Mouse (Mus musculus) bone marrow macrophage, adult 2 months (primary cell): ENCODE data around the gene Gmfg. TPM values are rescaled to one million over a fixed set of nuclear protein-coding genes. Genes with fewer than 3 reads are reported as not detected.

Source experiments
- H3K27ac ChIP-seq: 2 replicates; pipeline ENCODE4 v1.5.1; 2012; ENCODE audit warnings: low read depth, low read length; ENCODE audit not compliant: insufficient read depth
- H3K4me1 ChIP-seq: 2 replicates; pipeline ENCODE4 v1.6.1; 2012; ENCODE audit warnings: low read length; ENCODE audit not compliant: control insufficient read depth, insufficient read depth
- H3K4me3 ChIP-seq: 2 replicates; pipeline ENCODE4 v1.5.1; 2012; ENCODE audit warnings: mild to moderate bottlenecking, low read length, moderate library complexity; ENCODE audit not compliant: insufficient read depth
- CTCF ChIP-seq: IDR thresholded peaks from 2 replicates; pipeline ENCODE4 v1.5.1; 2012; ENCODE audit warnings: low read depth, mild to moderate bottlenecking, low read length, moderate library complexity
- POLR2A ChIP-seq: IDR thresholded peaks from 2 replicates; pipeline ENCODE4 v1.6.1; 2012; ENCODE audit warnings: mild to moderate bottlenecking, low read depth, low read length, borderline replicate concordance
- polyA plus RNA-seq: library from polyadenylated mRNA; stranded (reverse); fragments of >200 nt; gene quantifications from 2 replicates; pipeline ENCODE4 v1.2.4, GENCODE M21; 2012; ENCODE audit not compliant: missing spikeins, insufficient read depth, insufficient read length

The Gmfg gene
- polyA plus RNA-seq, 1 experiment = 349 TPM

- no peak for TF ChIP-seq CTCF
- TF ChIP-seq POLR2A = no peak
- H3K27ac ChIP-seq = no peak overlapping the region
- no peaks in the 10 kb centered on the region for H3K4me1 ChIP-seq
- no peak overlapping the region for H3K4me3 ChIP-seq
These were observed 26.3 kb upstream of the Gmfg start for GRCm38 (mm10) chr7:28410841-28411475.

GRCm38 (mm10) chr7:28412826-28413225 is 24.4 kb upstream of the Gmfg start:
- TF ChIP-seq CTCF (no peak), POLR2A (no peak)
- Histone ChIP-seq H3K4me3 (no peak overlapping the region), H3K4me1 (no peaks in the 10 kb centered on the region), H3K27ac (no peak overlapping the region)

- Histone ChIP-seq H3K4me3 (no peak overlapping the region), H3K4me1 (peaks cover 13% of the 10 kb centered on the region), H3K27ac (no peak overlapping the region)
- TF ChIP-seq POLR2A = no peak
- TF ChIP-seq CTCF = no peak
These were observed 19.9 kb upstream of the Gmfg start for GRCm38 (mm10) chr7:28417368-28417767.

GRCm38 (mm10) chr7:28418096-28418670 is 19.1 kb upstream of the Gmfg start:
- no peak overlapping the region for H3K4me3 ChIP-seq
- peaks cover 13% of the 10 kb centered on the region for H3K4me1 ChIP-seq
- no peak for TF ChIP-seq CTCF
- TF ChIP-seq POLR2A = no peak
- H3K27ac ChIP-seq = no peak overlapping the region

- no peak for TF ChIP-seq POLR2A
- no peak for TF ChIP-seq CTCF
- Histone ChIP-seq H3K27ac (no peak overlapping the region), H3K4me3 (no peak overlapping the region), H3K4me1 (peaks cover 17% of the 10 kb centered on the region)
These were observed 17.8 kb upstream of the Gmfg start for GRCm38 (mm10) chr7:28419416-28419815.

GRCm38 (mm10) chr7:28423018-28423417 is 14.2 kb upstream of the Gmfg start:
- TF ChIP-seq POLR2A = no peak
- TF ChIP-seq CTCF = no peak
- Histone ChIP-seq H3K27ac (no peak overlapping the region), H3K4me3 (no peak overlapping the region), H3K4me1 (peaks cover 26% of the 10 kb centered on the region)

- peaks cover 41% of the 10 kb centered on the region for H3K4me1 ChIP-seq
- H3K27ac ChIP-seq = no peak overlapping the region
- TF ChIP-seq CTCF = no peak
- TF ChIP-seq POLR2A = no peak
- H3K4me3 ChIP-seq = no peak overlapping the region
These were observed 9.5 kb upstream of the Gmfg start for GRCm38 (mm10) chr7:28427738-28428137.

GRCm38 (mm10) chr7:28430512-28430911 is 6.7 kb upstream of the Gmfg start:
- TF ChIP-seq POLR2A (no peak), CTCF (no peak)
- Histone ChIP-seq H3K27ac (peak overlapping the region; percentile 12; the same call in 1 of the 2 replicates), H3K4me1 (peaks cover 55% of the 10 kb centered on the region)

GRCm38 (mm10) chr7:28432252-28432651 is 5.0 kb upstream of the Gmfg start:
- Histone ChIP-seq H3K4me1 (peaks cover 54% of the 10 kb centered on the region), H3K27ac (no peak overlapping the region), H3K4me3 (no peak overlapping the region)
- no peak for TF ChIP-seq POLR2A
- no peak for TF ChIP-seq CTCF

More at GRCm38 (mm10) chr7:28430512-28430911, 6.7 kb upstream of the Gmfg start:
- no peak overlapping the region for H3K4me3 ChIP-seq

GRCm38 (mm10) chr7:28435660-28436259 is 1.5 kb upstream of the Gmfg start:
- TF ChIP-seq CTCF = no peak
- TF ChIP-seq POLR2A = no peak
- no peak overlapping the region for H3K27ac ChIP-seq
- peak overlapping the region; percentile 65 for H3K4me3 ChIP-seq
- peaks cover 45% of the 10 kb centered on the region for H3K4me1 ChIP-seq
